Mouse (Mus musculus) liver, adult 2 months (tissue): ENCODE measurements around the gene Tnip2. TPM values are rescaled to one million over a fixed set of nuclear protein-coding genes. Genes with fewer than 3 reads are reported as not detected.
A peak's percentile ranks its signal among the peaks of the same experiment; 100 is the strongest.

Experiments used
- DNase-seq: peaks from one replicate; pipeline ENCODE4 v3.0.0-alpha.2; 2011; ENCODE audit warnings: low read depth, low spot score; ENCODE audit errors: extremely low read depth
- H3K27ac ChIP-seq: fragments of 200-500 bp; replicated peaks from 2 replicates; pipeline ENCODE4 v1.5.1; 2012; ENCODE audit warnings: low read depth, mild to moderate bottlenecking, control low read depth, inconsistent platforms, low read length; ENCODE audit not compliant: insufficient read depth
- H3K27me3 ChIP-seq: fragments of 200-500 bp; 2 replicates; pipeline ENCODE4 v1.6.1; 2012; ENCODE audit warnings: mild to moderate bottlenecking, moderate library complexity, low read length, inconsistent platforms; ENCODE audit not compliant: control insufficient read depth, insufficient read depth
- H3K36me3 ChIP-seq: fragments of 200-500 bp; 2 replicates; pipeline ENCODE4 v1.6.1; 2012; ENCODE audit warnings: low read length, inconsistent platforms; ENCODE audit not compliant: control insufficient read depth, insufficient read depth
- H3K4me1 ChIP-seq: fragments of 200-500 bp; 2 replicates; pipeline ENCODE4 v1.6.1; 2011; ENCODE audit warnings: low read length; ENCODE audit not compliant: control insufficient read depth, insufficient read depth
- H3K4me3 ChIP-seq: fragments of 200-500 bp; 2 replicates; pipeline ENCODE4 v1.5.1; 2011; ENCODE audit warnings: low read depth, mild to moderate bottlenecking, control low read depth, low read length, moderate library complexity; ENCODE audit not compliant: insufficient read depth
- H3K79me2 ChIP-seq: fragments of 200-500 bp; 2 replicates; pipeline ENCODE4 v1.6.1; 2012; ENCODE audit warnings: inconsistent platforms, mild to moderate bottlenecking, low read length, moderate library complexity; ENCODE audit not compliant: control insufficient read depth, insufficient read depth
- H3K9ac ChIP-seq: fragments of 200-500 bp; 2 replicates; pipeline ENCODE4 v1.6.1; 2012; ENCODE audit warnings: low read depth, mild to moderate bottlenecking, control low read depth, inconsistent platforms, low read length
- CTCF ChIP-seq: fragments of 200-500 bp; IDR thresholded peaks from 2 replicates; pipeline ENCODE4 v1.5.1; 2011; ENCODE audit warnings: low read depth, low read length, control low read depth
- POLR2A ChIP-seq: fragments of 200-500 bp; IDR thresholded peaks from 2 replicates; pipeline ENCODE4 v1.6.1; 2011; ENCODE audit warnings: low read length, control low read depth; ENCODE audit not compliant: insufficient read depth; ENCODE audit errors: extremely low read depth
- WGBS: fragments of 180-500 bp; shearing (Covaris S2); methylation state at CpG from one replicate; pipeline ENCODE4 v1.1.7; 2018; 5-methylcytosine and 5-hydroxymethylcytosine counted together
- polyA plus RNA-seq: library from polyadenylated mRNA; depleted of rRNA; stranded (reverse); fragments of >200 nt; gene quantifications from 2 replicates; pipeline ENCODE4 v1.2.3, GENCODE M21; 2012
- total RNA-seq: library from RNA; depleted of rRNA; stranded (reverse); fragments of >200 nt; gene quantifications from 2 replicates; pipeline ENCODE4 v1.2.3, GENCODE M21; 2014

Gene Tnip2
- total and polyA plus RNA-seq, 2 experiments = 7.7 to 13.4 TPM

- TF ChIP-seq CTCF = no peak
- no peak for TF ChIP-seq POLR2A
- WGBS = 87% methylated on average over 7 of the region's 7 CpGs
- Histone ChIP-seq H3K4me1 (peaks cover 18% of the 10 kb centered on the region), H3K27me3 (no peaks in the 10 kb centered on the region), H3K9ac (no peak overlapping the region), H3K4me3 (no peak overlapping the region), H3K36me3 (no peaks in the 10 kb centered on the region), H3K27ac (no peak overlapping the region), H3K79me2 (peaks cover 35% of the 10 kb centered on the region; the same call in 1 of the 2 replicates)
- no peak for DNase-seq
These were observed 22.0 kb upstream of the Tnip2 start for GRCm38 (mm10) chr5:34535831-34536230.

- WGBS = 23% methylated on average over 5 of the region's 5 CpGs
- peak overlapping the region; percentile 4 for H3K27ac ChIP-seq
- H3K9ac ChIP-seq = 0 out of 2 replicates have a peak overlapping the region, but pooled peaks have one; percentile 22
- H3K36me3 ChIP-seq = no peaks in the 10 kb centered on the region
- TF ChIP-seq CTCF (no peak), POLR2A (no peak)
- no peak overlapping the region for H3K4me3 ChIP-seq
- peak; percentile 72 for DNase-seq
- H3K27me3 ChIP-seq = no peaks in the 10 kb centered on the region
- peaks cover 25% of the 10 kb centered on the region for H3K4me1 ChIP-seq
- peaks cover 33% of the 10 kb centered on the region; the same call in 1 of the 2 replicates for H3K79me2 ChIP-seq
These were observed 21.2 kb upstream of the Tnip2 start for GRCm38 (mm10) chr5:34534776-34535581.

- 0 out of 2 replicates have a peak overlapping the region, but pooled peaks have one; percentile 10 for H3K27ac ChIP-seq
- no peaks in the 10 kb centered on the region for H3K36me3 ChIP-seq
- H3K4me1 ChIP-seq = peaks cover 34% of the 10 kb centered on the region
- H3K27me3 ChIP-seq = no peaks in the 10 kb centered on the region
- H3K79me2 ChIP-seq = peaks cover 24% of the 10 kb centered on the region; the same call in 1 of the 2 replicates
- peak; percentile 42 for DNase-seq
- WGBS = 54% methylated on average over 3 of the region's 3 CpGs
- no peak overlapping the region for H3K4me3 ChIP-seq
- no peak overlapping the region for H3K9ac ChIP-seq
- TF ChIP-seq CTCF (no peak), POLR2A (no peak)
These were observed 20.0 kb upstream of the Tnip2 start for GRCm38 (mm10) chr5:34533820-34534219.

- WGBS = 89% methylated on average over 5 of the region's 5 CpGs
- Histone ChIP-seq H3K4me1 (peaks cover 36% of the 10 kb centered on the region), H3K9ac (no peak overlapping the region), H3K36me3 (no peaks in the 10 kb centered on the region), H3K4me3 (no peak overlapping the region), H3K27ac (no peak overlapping the region; the same call in none of the 2 replicates), H3K79me2 (peaks cover 22% of the 10 kb centered on the region; the same call in 1 of the 2 replicates), H3K27me3 (no peaks in the 10 kb centered on the region)
- no peak for TF ChIP-seq CTCF
- DNase-seq = no peak
These were observed 19.3 kb upstream of the Tnip2 start for GRCm38 (mm10) chr5:34533066-34533465.

- Histone ChIP-seq H3K9ac (peak overlapping the region; percentile 44; the same call in 1 of the 2 replicates), H3K4me3 (no peak overlapping the region), H3K4me1 (peaks cover 53% of the 10 kb centered on the region), H3K27me3 (no peaks in the 10 kb centered on the region), H3K27ac (peak overlapping the region; percentile 87), H3K36me3 (no peaks in the 10 kb centered on the region), H3K79me2 (peaks cover 12% of the 10 kb centered on the region; the same call in 1 of the 2 replicates)
- 16% methylated on average over 4 of the region's 4 CpGs for WGBS
- DNase-seq = peak; percentile 79
- peak; percentile 13; the same call in 1 of the 2 replicates for TF ChIP-seq CTCF
- no peak for TF ChIP-seq POLR2A
These were observed 16.9 kb upstream of the Tnip2 start for GRCm38 (mm10) chr5:34530687-34531086.

GRCm38 (mm10) chr5:34530116-34530515, 16.3 kb upstream of the Tnip2 start:
- Histone ChIP-seq H3K27ac (peak overlapping the region; percentile 87), H3K9ac (peak overlapping the region; percentile 16; the same call in 1 of the 2 replicates), H3K36me3 (no peaks in the 10 kb centered on the region), H3K4me3 (no peak overlapping the region), H3K79me2 (peaks cover 12% of the 10 kb centered on the region; the same call in 1 of the 2 replicates), H3K27me3 (no peaks in the 10 kb centered on the region), H3K4me1 (peaks cover 53% of the 10 kb centered on the region)
- peak; percentile 53 for DNase-seq
- TF ChIP-seq CTCF = no peak
- 0 out of 2 replicates have a peak, but pooled peaks have one; percentile 2 for TF ChIP-seq POLR2A
- 21% methylated on average over 5 of the region's 5 CpGs for WGBS
